Mouse (Mus musculus) forebrain, postnatal 0 days (tissue): ENCODE measurements around the gene Blmh. TPM values are rescaled to one million over a fixed set of nuclear protein-coding genes. Genes with fewer than 3 reads are reported as not detected.

ENCODE experiments used
- ATAC-seq: fragments of 200-750 bp; cut with Nextera tagmentation; 2 replicates; pipeline ENCODE4 v1.8.0; 2017; ENCODE audit warnings: mild to moderate bottlenecking, moderate library complexity
- DNase-seq: peaks from one replicate; pipeline ENCODE4 v3.0.0-alpha.2; 2015
- H3K27ac ChIP-seq: fragments of 300-500 bp; sonication (generic); 2 replicates; pipeline ENCODE4 v1.5.1; 2014; ENCODE audit warnings: low read depth, mild to moderate bottlenecking, antibody characterized with exemption, low read length, moderate library complexity, mixed read lengths
- H3K27me3 ChIP-seq: fragments of 300-500 bp; sonication (generic); 2 replicates; pipeline ENCODE4 v1.6.1; 2014; ENCODE audit warnings: mild to moderate bottlenecking, low read length, mixed read lengths; ENCODE audit not compliant: insufficient read depth
- H3K36me3 ChIP-seq: fragments of 300-500 bp; sonication (generic); 2 replicates; pipeline ENCODE4 v1.6.1; 2014; ENCODE audit warnings: mild to moderate bottlenecking, moderate library complexity; ENCODE audit not compliant: insufficient read depth
- H3K4me1 ChIP-seq: fragments of 300-500 bp; sonication (generic); 2 replicates; pipeline ENCODE4 v1.6.1; 2014; ENCODE audit warnings: antibody characterized with exemption; ENCODE audit not compliant: insufficient read depth
- H3K4me2 ChIP-seq: fragments of 300-500 bp; sonication (generic); 2 replicates; pipeline ENCODE4 v1.6.1; 2014; ENCODE audit warnings: low read depth, mild to moderate bottlenecking, moderate library complexity
- H3K4me3 ChIP-seq: fragments of 300-500 bp; sonication (generic); 2 replicates; pipeline ENCODE4 v1.5.1; 2014; ENCODE audit warnings: low read depth, low read length, mixed read lengths
- H3K9ac ChIP-seq: fragments of 300-500 bp; sonication (generic); 2 replicates; pipeline ENCODE4 v1.6.1; 2014; ENCODE audit warnings: mild to moderate bottlenecking
- H3K9me3 ChIP-seq: fragments of 300-500 bp; sonication (generic); 2 replicates; pipeline ENCODE4 v1.6.1; 2016; ENCODE audit warnings: low read length
- CTCF ChIP-seq: sonication (generic); IDR thresholded peaks from 2 replicates; pipeline ENCODE4 v1.5.1; 2016; ENCODE audit warnings: antibody characterized with exemption, control low read depth, low read depth
- WGBS: fragments of 180-500 bp; shearing (Covaris S2); extraction: QIAGEN DNeasy Blood & Tissue Kit; methylation state at CpG from one replicate; pipeline ENCODE4 v1.1.7; 2014; 5-methylcytosine and 5-hydroxymethylcytosine counted together
- polyA plus RNA-seq: library from polyadenylated mRNA; unstranded; fragments of >200 nt; fragmentation: Nextera tagmentation; extraction: Ambion mirVana; gene quantifications from 2 replicates; pipeline ENCODE4 v1.2.1, GENCODE M21; 2015
- total RNA-seq: library from RNA; depleted of rRNA; stranded (reverse); fragments of >200 nt; gene quantifications from 2 replicates; pipeline ENCODE4 v1.2.3, GENCODE M21; 2014

Blmh gene
- total and polyA plus RNA-seq, 2 experiments from 2014 or later, result 98.1 to 111 TPM

DNA sequence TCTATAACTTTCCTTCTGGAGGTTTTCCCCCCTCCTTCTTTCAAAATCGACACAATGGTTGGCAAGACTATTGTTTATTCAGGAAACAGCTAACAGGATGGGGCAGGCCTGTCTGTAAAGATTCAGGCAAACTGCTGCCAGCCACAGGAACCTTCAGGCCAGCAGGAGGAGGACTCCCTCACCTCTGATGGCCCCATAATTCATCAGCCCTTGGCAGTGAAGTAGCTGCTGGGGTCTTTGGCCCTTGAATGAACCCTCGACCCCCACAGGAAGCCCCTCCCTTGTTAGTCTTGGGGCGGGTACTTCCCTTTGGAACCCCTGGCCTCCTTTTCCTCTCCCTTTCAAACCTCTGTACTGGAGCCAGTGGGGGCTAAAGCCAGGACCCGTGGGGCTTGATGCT lies 31.0 kb upstream of the Blmh start:
- ATAC-seq (no peak), DNase-seq (no peak)
- H3K9me3 ChIP-seq, result no peaks in the 10 kb centered on the region
- no peaks in the 10 kb centered on the region for H3K4me1 ChIP-seq
- no peaks in the 10 kb centered on the region for H3K27me3 ChIP-seq
- no peak overlapping the region for H3K4me3 ChIP-seq
- no peak overlapping the region for H3K4me2 ChIP-seq
- H3K27ac ChIP-seq, result no peak overlapping the region
- 51% methylated on average over 4 of the region's 4 CpGs for WGBS
- no peak overlapping the region for H3K9ac ChIP-seq
- H3K36me3 ChIP-seq, result no peaks in the 10 kb centered on the region
- TF ChIP-seq CTCF, result no peak

DNA sequence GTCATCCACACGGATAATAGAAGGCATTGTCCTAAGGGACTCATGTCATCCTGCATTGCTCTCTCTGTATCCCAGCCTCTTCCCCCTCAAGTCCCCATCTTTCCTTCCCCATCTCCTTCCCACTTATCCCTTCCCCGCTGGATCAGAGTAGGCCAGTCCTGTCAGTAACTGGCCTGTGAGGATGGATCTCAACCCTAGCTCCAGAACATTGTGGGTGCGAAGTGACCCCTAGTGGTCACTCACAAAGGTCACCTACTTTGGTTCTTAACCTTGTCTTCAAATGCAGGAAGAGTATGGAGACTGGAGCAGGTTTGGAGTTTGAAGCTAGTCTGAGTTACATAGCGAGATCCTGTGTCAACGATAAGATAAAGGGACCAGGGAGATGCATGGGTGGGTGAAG lies 30.4 kb upstream of the Blmh start:
- DNase-seq, result peak; percentile 59
- no peaks in the 10 kb centered on the region for H3K27me3 ChIP-seq
- H3K27ac ChIP-seq, result no peak overlapping the region
- peak; percentile 75 for TF ChIP-seq CTCF
- no peak overlapping the region for H3K9ac ChIP-seq
- no peak; the same call in 1 of the 2 replicates for ATAC-seq
- H3K36me3 ChIP-seq, result no peaks in the 10 kb centered on the region
- H3K9me3 ChIP-seq, result no peaks in the 10 kb centered on the region
- no peak overlapping the region for H3K4me3 ChIP-seq
- no peak overlapping the region for H3K4me2 ChIP-seq
- WGBS, result 45% methylated on average over 5 of the region's 5 CpGs
- H3K4me1 ChIP-seq, result no peaks in the 10 kb centered on the region

DNA sequence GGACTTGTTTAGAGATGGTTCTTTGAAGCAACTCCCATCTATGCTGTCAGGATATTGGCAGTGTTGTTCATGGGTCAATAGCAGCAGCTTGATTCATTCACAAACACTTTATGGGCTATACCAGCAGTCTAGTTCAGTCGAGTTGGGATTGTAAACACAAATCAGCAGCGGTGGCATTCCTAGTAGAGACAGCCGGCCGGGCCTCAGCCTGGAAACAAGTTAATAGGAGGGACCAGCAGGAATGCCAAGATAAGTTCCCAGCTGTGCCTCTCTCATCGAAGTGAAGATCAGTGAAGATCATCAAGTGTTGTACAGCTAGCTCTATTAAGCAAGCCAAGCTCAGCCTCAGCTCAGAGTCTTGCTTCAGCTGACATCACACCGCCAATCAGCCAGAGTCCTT lies 28.2 kb upstream of the Blmh start:
- H3K4me2 ChIP-seq, result no peak overlapping the region
- DNase-seq (no peak), ATAC-seq (no peak)
- no peak overlapping the region for H3K9ac ChIP-seq
- H3K4me3 ChIP-seq, result no peak overlapping the region
- H3K27ac ChIP-seq, result no peak overlapping the region
- no peaks in the 10 kb centered on the region for H3K36me3 ChIP-seq
- 78% methylated on average over 6 of the region's 6 CpGs for WGBS
- no peaks in the 10 kb centered on the region for H3K27me3 ChIP-seq
- no peaks in the 10 kb centered on the region for H3K4me1 ChIP-seq
- no peak for TF ChIP-seq CTCF
- H3K9me3 ChIP-seq, result no peaks in the 10 kb centered on the region

DNA sequence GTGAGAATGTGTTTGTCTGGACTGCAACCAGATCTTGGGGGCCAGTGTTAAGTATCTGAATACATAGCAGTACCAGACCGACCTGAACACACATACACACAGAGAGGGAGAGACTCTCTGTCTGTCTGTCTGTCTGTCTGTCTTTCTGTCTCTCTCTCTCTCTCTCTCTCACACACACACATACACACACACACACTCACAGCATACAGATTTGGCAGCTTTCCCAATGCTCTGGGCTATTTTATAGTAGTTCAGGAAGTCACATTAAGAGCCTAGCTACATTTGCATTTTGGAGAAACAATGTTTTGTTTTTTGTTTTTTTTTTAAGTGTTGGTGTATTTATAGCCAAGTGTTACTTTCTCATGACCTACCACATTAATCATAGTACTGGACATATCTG lies 27.5 kb upstream of the Blmh start:
- ATAC-seq (no peak), DNase-seq (no peak)
- no peak overlapping the region for H3K27ac ChIP-seq
- H3K4me1 ChIP-seq, result no peaks in the 10 kb centered on the region
- H3K9me3 ChIP-seq, result no peaks in the 10 kb centered on the region
- H3K4me2 ChIP-seq, result no peak overlapping the region
- H3K4me3 ChIP-seq, result no peak overlapping the region
- WGBS, result 62% methylated on average over 1 of the region's 1 CpGs
- H3K36me3 ChIP-seq, result no peaks in the 10 kb centered on the region
- no peak for TF ChIP-seq CTCF
- no peak overlapping the region for H3K9ac ChIP-seq
- no peaks in the 10 kb centered on the region for H3K27me3 ChIP-seq

DNA sequence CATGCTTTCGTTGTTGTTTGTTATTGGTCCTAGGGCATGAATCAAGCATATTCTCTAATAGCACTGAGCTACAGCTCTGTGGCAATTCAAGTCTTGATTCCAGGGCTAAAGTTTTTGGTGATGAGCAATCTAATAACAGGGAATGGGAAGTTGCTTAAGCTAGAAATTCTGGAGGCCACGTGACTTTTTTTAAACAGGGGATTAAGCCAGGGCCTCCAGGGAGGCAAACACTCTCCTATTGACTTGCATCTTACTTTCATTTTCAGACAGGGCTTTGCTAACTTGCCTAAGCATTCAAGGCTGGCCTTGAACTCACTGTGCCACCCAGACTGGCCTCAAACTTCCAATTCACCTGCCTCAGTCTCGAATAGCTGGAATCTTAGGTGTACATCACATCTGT lies 26.7 kb upstream of the Blmh start:
- 42% methylated on average over 3 of the region's 3 CpGs for WGBS
- no peak for TF ChIP-seq CTCF
- ATAC-seq, result no peak

DNA sequence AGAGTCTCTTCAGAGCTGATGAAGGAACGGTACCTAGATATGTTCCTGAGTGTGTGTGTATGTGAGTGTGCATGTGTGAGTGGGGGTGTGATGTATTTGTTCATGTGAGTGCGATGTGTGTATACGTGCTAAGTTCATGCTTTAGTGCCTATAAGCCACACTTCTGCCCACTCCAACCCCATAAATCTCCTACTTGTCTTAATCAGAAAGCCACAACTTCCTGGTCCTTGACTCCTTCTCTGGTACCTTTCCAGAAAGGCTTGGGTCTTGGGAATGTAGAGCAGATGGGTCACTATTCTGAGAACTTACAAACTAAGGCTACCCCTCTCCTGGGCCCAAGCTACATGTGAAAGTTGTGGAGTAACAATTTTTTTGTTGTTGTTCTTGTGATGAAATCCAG lies 25.9 kb upstream of the Blmh start:
- Histone ChIP-seq H3K36me3 (no peaks in the 10 kb centered on the region), H3K9me3 (no peaks in the 10 kb centered on the region), H3K9ac (no peak overlapping the region), H3K4me2 (no peak overlapping the region), H3K27me3 (no peaks in the 10 kb centered on the region), H3K27ac (no peak overlapping the region), H3K4me1 (no peaks in the 10 kb centered on the region), H3K4me3 (no peak overlapping the region)
- no peak for TF ChIP-seq CTCF
- DNase-seq (no peak), ATAC-seq (no peak)
- 98% methylated on average over 3 of the region's 3 CpGs for WGBS

More for the DNA sequence above, 26.7 kb upstream of the Blmh start:
- Histone ChIP-seq H3K9me3 (no peaks in the 10 kb centered on the region), H3K4me3 (no peak overlapping the region), H3K4me1 (no peaks in the 10 kb centered on the region), H3K36me3 (no peaks in the 10 kb centered on the region), H3K27me3 (no peaks in the 10 kb centered on the region), H3K27ac (no peak overlapping the region), H3K4me2 (no peak overlapping the region), H3K9ac (no peak overlapping the region)
- DNase-seq, result no peak

DNA sequence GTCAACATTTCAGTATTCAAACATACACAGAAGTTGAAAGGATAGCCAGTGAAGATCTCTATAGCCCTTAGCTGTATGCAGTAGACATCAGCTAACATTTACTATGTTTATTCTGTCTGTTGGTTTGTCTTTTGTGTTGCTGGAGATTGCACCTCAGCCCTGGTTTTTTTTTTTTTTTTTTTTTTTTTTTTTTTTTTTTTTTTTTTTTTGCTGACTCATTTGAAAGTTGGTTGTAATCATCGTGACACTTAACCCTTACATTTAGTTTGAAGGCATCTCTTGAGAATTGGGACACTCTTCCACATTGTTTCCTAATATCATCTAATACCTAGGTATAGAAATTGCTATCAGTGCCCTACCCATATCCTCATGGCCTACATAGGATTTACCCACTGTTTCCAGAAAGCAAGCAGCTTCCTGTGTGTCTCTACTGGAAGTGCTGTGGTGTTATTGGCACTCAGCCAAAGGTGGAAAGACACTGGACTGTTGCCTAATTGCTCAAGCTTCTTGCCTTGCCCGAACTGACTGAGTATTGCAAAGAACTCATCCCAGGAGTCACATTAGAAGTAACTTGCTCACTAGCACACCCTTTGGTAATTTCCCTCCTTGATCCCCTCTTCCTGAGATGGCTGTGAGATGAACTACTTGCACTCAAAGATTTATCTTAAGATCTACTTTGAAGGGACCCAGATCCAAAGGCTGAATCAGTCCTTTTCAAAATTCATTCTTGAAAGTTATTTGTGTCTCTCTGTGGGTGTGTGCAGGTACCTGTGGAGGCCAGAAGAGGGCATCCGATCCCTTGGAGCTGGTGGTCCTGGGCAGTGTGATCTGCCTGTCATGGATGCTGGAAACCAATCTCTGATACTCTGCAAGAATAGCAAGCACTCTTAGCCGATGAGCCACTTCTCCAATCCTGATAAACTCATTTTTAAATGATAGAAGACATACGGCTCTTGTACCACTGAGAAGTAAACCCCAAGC lies 24.6 kb upstream of the Blmh start:
- no peak overlapping the region for H3K4me3 ChIP-seq
- H3K9me3 ChIP-seq, result no peaks in the 10 kb centered on the region
- H3K9ac ChIP-seq, result no peak overlapping the region
- H3K4me1 ChIP-seq, result no peaks in the 10 kb centered on the region
- no peak overlapping the region for H3K4me2 ChIP-seq
- WGBS, result 62% methylated on average over 5 of the region's 5 CpGs
- H3K36me3 ChIP-seq, result no peaks in the 10 kb centered on the region
- ATAC-seq (no peak), DNase-seq (no peak)
- peak; percentile 38; the same call in 1 of the 2 replicates for TF ChIP-seq CTCF
- no peaks in the 10 kb centered on the region for H3K27me3 ChIP-seq
- no peak overlapping the region for H3K27ac ChIP-seq
